Mouse (Mus musculus): Measurements from ENCODE around the gene Slc31a1.

GRCm38 (mm10) chr4:62313641-62314211, 46.8 kb upstream of the Slc31a1 start:
- TF ChIP-seq CTCF (IDR thresholded peaks at IDR 0.05; ENCODE audit: control insufficient read depth, insufficient read depth, low read length), result no peak
- TF ChIP-seq POLR2A (IDR thresholded peaks at IDR 0.05; ENCODE audit: borderline replicate concordance, control insufficient read depth, low read depth, low read length), result no peak

Data from bone marrow, adult 2 months (tissue).